Mouse (Mus musculus) kidney, embryonic 15.5 days (tissue): ENCODE data around the gene Fam161a. TPM values are rescaled to one million over a fixed set of nuclear protein-coding genes. Genes with fewer than 3 reads are reported as not detected.

ENCODE experiments used
- ATAC-seq: fragments of 200-750 bp; cut with Nextera tagmentation; replicated peaks from 2 replicates; pipeline ENCODE4 v1.8.0; 2017; ENCODE audit warnings: moderate TSS enrichment; ENCODE audit not compliant: low FRiP score
- H3K27ac ChIP-seq: fragments of 300-500 bp; sonication (generic); 2 replicates; pipeline ENCODE4 v1.5.1; 2015; ENCODE audit warnings: mild to moderate bottlenecking, inconsistent platforms
- H3K27me3 ChIP-seq: fragments of 300-500 bp; sonication (generic); 2 replicates; pipeline ENCODE4 v1.6.1; 2015; ENCODE audit warnings: inconsistent platforms
- H3K36me3 ChIP-seq: fragments of 300-500 bp; sonication (generic); 2 replicates; pipeline ENCODE4 v1.6.1; 2015; ENCODE audit warnings: inconsistent platforms
- H3K4me1 ChIP-seq: fragments of 300-500 bp; sonication (generic); 2 replicates; pipeline ENCODE4 v1.6.1; 2015; ENCODE audit warnings: inconsistent platforms
- H3K4me2 ChIP-seq: fragments of 300-500 bp; sonication (generic); 2 replicates; pipeline ENCODE4 v1.6.1; 2015; ENCODE audit warnings: moderate library complexity, mild to moderate bottlenecking, inconsistent platforms
- H3K4me3 ChIP-seq: fragments of 300-500 bp; sonication (generic); replicated peaks from 2 replicates; pipeline ENCODE4 v1.5.1; 2015; ENCODE audit warnings: mild to moderate bottlenecking, inconsistent platforms
- H3K9ac ChIP-seq: fragments of 300-500 bp; sonication (generic); 2 replicates; pipeline ENCODE4 v1.6.1; 2015; ENCODE audit warnings: mild to moderate bottlenecking, inconsistent platforms
- H3K9me3 ChIP-seq: fragments of 300-500 bp; sonication (generic); replicated peaks from 2 replicates; pipeline ENCODE4 v1.6.1; 2016; ENCODE audit warnings: inconsistent platforms
- WGBS: fragments of 180-500 bp; shearing (Covaris S2); methylation state at CpG from one replicate; pipeline ENCODE4 v1.1.7; 2015; ENCODE audit warnings: mixed read lengths; 5-methylcytosine and 5-hydroxymethylcytosine counted together
- polyA plus RNA-seq: library from polyadenylated mRNA; unstranded; fragments of >200 nt; fragmentation: Nextera tagmentation; extraction: Ambion mirVana; gene quantifications from 2 replicates; pipeline ENCODE4 v1.2.1, GENCODE M21; 2015

Gene Fam161a
- polyA plus RNA-seq, 1 experiment from 2014 or later: 2.8 TPM

DNA sequence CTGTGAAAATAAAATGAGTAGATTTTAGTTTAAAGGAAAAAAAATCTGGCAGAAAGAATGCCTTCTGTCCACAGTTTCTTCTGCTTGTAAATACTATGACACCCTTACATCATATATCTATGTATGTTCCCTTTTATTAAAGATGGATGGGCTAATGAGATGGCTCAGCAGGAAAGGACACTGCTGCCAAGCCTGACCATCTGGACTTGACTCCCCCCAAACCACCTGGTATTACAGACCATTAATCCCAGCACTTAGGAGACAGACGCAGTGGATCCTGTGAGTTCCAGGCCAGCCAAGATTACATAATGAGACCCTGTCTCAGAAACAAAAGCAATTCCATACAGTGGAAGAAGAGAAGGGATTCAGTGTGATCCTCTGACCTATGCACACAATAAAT is 28.6 kb upstream of the Fam161a start:
- Histone ChIP-seq H3K9me3 (no peaks in the 10 kb centered on the region), H3K36me3 (peaks cover 39% of the 10 kb centered on the region), H3K27me3 (no peaks in the 10 kb centered on the region), H3K4me1 (peaks cover 32% of the 10 kb centered on the region), H3K9ac (no peak overlapping the region), H3K4me3 (no peak overlapping the region), H3K27ac (no peak overlapping the region), H3K4me2 (no peak overlapping the region)
- 38% methylated on average over 1 of the region's 1 CpGs for WGBS
- no peak for ATAC-seq

- WGBS: 93% methylated on average over 1 of the region's 1 CpGs
- H3K4me1 ChIP-seq: peaks cover 28% of the 10 kb centered on the region
- H3K27ac ChIP-seq: no peak overlapping the region
- no peak for ATAC-seq
- no peak overlapping the region for H3K4me3 ChIP-seq
- peaks cover 34% of the 10 kb centered on the region for H3K36me3 ChIP-seq
- no peaks in the 10 kb centered on the region for H3K27me3 ChIP-seq
- H3K9ac ChIP-seq: no peak overlapping the region
- no peaks in the 10 kb centered on the region for H3K9me3 ChIP-seq
- H3K4me2 ChIP-seq: no peak overlapping the region
Observed at GRCm38 (mm10) chr11:22979221-22979620, 28.1 kb upstream of the Fam161a start.

- Histone ChIP-seq H3K9ac (peak overlapping the region; percentile 55; the same call in 1 of the 2 replicates), H3K9me3 (no peaks in the 10 kb centered on the region), H3K27ac (peak overlapping the region; percentile 99), H3K36me3 (peaks cover 33% of the 10 kb centered on the region), H3K4me2 (peak overlapping the region; percentile 69), H3K4me1 (peaks cover 22% of the 10 kb centered on the region), H3K4me3 (peak overlapping the region; percentile 70), H3K27me3 (no peaks in the 10 kb centered on the region)
- WGBS: 37% methylated on average over 4 of the region's 4 CpGs
- ATAC-seq: no peak; the same call in 1 of the 2 replicates
Observed at GRCm38 (mm10) chr11:22981041-22981440, 26.3 kb upstream of the Fam161a start.

- WGBS: 3% methylated on average over 12 of the region's 12 CpGs
Observed at GRCm38 (mm10) chr11:22981543-22981950, 25.8 kb upstream of the Fam161a start.

DNA sequence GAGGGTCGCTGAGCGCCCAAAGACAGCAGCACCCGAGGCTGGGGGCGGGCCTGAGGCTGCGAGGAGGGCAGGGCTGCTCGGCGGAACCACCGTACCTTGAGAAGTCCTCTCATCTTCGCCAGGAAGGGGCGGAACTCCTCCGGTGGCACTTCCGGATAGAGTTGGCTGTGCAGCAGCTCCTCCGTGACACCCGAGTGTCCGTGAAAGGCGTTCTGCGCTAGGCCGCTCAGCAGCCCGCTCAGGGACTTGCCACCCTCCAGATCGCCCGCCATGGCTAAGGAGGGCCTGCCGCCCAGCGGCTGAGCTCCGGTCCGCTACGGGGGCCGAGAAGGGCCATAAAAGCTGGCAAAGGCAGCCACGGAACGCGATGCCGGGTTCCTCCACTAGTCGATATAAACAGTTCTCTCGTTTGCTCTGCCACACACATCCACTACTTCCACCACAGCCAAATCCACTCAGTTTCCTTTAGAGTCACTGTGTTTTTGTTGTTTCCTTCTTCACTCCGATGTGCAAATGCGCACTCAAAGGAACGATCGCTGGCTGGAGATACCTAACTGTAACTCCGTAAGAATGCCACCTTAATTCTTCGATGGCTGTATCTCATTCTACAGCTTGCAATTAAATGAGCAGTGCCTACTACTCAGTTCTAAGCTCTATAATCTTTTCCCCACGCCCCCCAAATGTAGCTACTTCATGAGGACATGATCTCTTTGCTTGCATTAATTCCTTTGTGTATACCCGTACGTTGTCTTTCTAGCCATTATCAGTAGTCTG is 25.2 kb upstream of the Fam161a start, which contains the start of the genes Gm28048 and Commd1:
Gene Gm28048, minus strand, starts transcription at position 107 of the 774 bp plus-strand sequence.
Gene Commd1, minus strand, starts transcription at position 399 of the 774 bp plus-strand sequence.
- H3K9ac ChIP-seq: peak within 1 kb of the TSS; percentile 55
- peak within 1 kb of the TSS; percentile 99 for H3K27ac ChIP-seq
- no peaks in the 10 kb centered on the region for H3K27me3 ChIP-seq
- H3K4me1 ChIP-seq: peaks cover 17% of the 10 kb centered on the region
- ATAC-seq: peak; percentile 97
- no peaks in the 10 kb centered on the region for H3K9me3 ChIP-seq
- peak within 1 kb of the TSS; percentile 70 for H3K4me3 ChIP-seq
- 3% methylated on average over 42 of the region's 42 CpGs for WGBS
- H3K36me3 ChIP-seq: peaks cover 22% of the 10 kb centered on the region
- peak within 1 kb of the TSS; percentile 69 for H3K4me2 ChIP-seq

More at GRCm38 (mm10) chr11:22981543-22981950, 25.8 kb upstream of the Fam161a start:
- peak overlapping the region; percentile 69 for H3K4me2 ChIP-seq
- peaks cover 28% of the 10 kb centered on the region for H3K36me3 ChIP-seq
- H3K4me1 ChIP-seq: peaks cover 20% of the 10 kb centered on the region
- peak overlapping the region; percentile 70 for H3K4me3 ChIP-seq
- no peaks in the 10 kb centered on the region for H3K27me3 ChIP-seq
- no peaks in the 10 kb centered on the region for H3K9me3 ChIP-seq
- peak overlapping the region; percentile 55 for H3K9ac ChIP-seq
- H3K27ac ChIP-seq: peak overlapping the region; percentile 99
- peak; percentile 41 for ATAC-seq

DNA sequence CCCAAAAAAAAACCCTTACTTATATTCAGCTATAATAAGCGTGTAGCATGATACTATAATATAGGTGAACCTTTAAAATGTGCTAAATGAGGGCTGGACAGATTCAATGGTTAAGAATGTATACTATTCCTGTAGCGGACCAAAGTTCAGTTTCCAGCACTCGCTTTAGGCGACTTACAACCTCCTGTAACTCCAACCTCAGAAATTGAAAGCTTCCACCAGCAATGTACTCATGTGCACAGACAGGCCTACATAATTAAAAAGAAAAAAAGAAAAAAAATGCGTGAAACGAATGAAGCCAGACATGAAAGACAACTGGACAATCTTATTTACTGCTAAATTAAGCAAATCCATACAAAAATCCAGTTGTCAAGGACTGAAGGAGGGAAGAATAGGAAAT is 24.5 kb upstream of the Fam161a start:
- Histone ChIP-seq H3K4me3 (no peak overlapping the region), H3K36me3 (peaks cover 15% of the 10 kb centered on the region), H3K9me3 (no peaks in the 10 kb centered on the region), H3K27me3 (no peaks in the 10 kb centered on the region), H3K4me2 (peak overlapping the region; percentile 69; the same call in 1 of the 2 replicates), H3K9ac (no peak overlapping the region), H3K27ac (no peak overlapping the region), H3K4me1 (peaks cover 17% of the 10 kb centered on the region)
- WGBS: 78% methylated on average over 6 of the region's 6 CpGs
- ATAC-seq: no peak

DNA sequence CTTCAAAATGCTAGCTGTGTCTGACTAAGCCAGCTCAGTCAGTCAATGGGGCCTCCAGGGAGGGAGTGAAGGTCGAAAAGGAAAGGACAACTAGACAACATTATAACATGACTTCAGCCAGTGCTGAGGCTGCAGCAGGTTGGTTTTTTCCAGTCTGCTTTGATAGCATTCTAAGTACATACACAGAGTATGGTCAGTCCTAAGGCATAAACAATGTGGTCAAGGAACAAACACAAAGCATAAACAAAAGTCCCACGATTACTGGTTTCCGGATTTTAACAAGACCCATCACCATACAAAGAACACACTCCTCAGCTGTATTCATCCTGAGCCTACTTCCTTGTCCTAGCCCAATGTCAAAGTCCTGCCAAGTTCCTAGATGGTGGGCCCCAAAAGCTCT is 21.8 kb upstream of the Fam161a start:
- H3K4me2 ChIP-seq: no peak overlapping the region
- no peak overlapping the region for H3K4me3 ChIP-seq
- no peak overlapping the region for H3K27ac ChIP-seq
- no peaks in the 10 kb centered on the region for H3K9me3 ChIP-seq
- no peaks in the 10 kb centered on the region for H3K27me3 ChIP-seq
- 83% methylated on average over 3 of the region's 3 CpGs for WGBS
- ATAC-seq: no peak
- no peak overlapping the region for H3K9ac ChIP-seq
- no peaks in the 10 kb centered on the region for H3K36me3 ChIP-seq
- peaks cover 17% of the 10 kb centered on the region for H3K4me1 ChIP-seq

DNA sequence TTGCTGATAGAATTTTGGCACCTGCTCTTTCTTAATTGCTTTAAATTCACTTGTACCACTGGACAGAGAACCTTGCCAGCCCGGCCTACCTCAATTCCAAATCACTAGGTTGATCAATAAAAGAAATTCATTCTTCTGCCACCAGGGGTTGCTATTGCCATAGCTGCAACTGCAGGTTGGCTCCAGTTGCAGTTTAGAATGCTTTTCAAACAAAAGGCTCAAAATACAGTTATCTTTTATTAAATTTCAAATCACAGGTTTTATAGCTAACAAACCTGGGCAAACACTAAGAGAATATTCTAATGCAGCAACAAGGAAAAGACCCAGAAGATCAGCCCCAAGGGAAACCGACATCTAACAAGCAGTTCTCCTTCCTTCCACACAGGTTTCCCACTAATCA is 20.0 kb upstream of the Fam161a start:
- Histone ChIP-seq H3K4me2 (no peak overlapping the region), H3K27ac (no peak overlapping the region), H3K9me3 (no peaks in the 10 kb centered on the region), H3K4me3 (no peak overlapping the region), H3K27me3 (no peaks in the 10 kb centered on the region), H3K36me3 (no peaks in the 10 kb centered on the region), H3K4me1 (peaks cover 19% of the 10 kb centered on the region), H3K9ac (no peak overlapping the region)
- no peak for ATAC-seq
- WGBS: 44% methylated on average over 2 of the region's 2 CpGs

- no peaks in the 10 kb centered on the region for H3K27me3 ChIP-seq
- peaks cover 16% of the 10 kb centered on the region for H3K36me3 ChIP-seq
- 0 out of 2 replicates have a peak, but pooled peaks have one; percentile 16 for ATAC-seq
- H3K9me3 ChIP-seq: no peaks in the 10 kb centered on the region
- H3K4me3 ChIP-seq: peak overlapping the region; percentile 93
- peak overlapping the region; percentile 88 for H3K4me2 ChIP-seq
- H3K27ac ChIP-seq: peak overlapping the region; percentile 92
- 56% methylated on average over 1 of the region's 1 CpGs for WGBS
- peaks cover 18% of the 10 kb centered on the region for H3K4me1 ChIP-seq
- peak overlapping the region; percentile 89 for H3K9ac ChIP-seq
Observed at GRCm38 (mm10) chr11:22989786-22990185, 17.5 kb upstream of the Fam161a start.

DNA sequence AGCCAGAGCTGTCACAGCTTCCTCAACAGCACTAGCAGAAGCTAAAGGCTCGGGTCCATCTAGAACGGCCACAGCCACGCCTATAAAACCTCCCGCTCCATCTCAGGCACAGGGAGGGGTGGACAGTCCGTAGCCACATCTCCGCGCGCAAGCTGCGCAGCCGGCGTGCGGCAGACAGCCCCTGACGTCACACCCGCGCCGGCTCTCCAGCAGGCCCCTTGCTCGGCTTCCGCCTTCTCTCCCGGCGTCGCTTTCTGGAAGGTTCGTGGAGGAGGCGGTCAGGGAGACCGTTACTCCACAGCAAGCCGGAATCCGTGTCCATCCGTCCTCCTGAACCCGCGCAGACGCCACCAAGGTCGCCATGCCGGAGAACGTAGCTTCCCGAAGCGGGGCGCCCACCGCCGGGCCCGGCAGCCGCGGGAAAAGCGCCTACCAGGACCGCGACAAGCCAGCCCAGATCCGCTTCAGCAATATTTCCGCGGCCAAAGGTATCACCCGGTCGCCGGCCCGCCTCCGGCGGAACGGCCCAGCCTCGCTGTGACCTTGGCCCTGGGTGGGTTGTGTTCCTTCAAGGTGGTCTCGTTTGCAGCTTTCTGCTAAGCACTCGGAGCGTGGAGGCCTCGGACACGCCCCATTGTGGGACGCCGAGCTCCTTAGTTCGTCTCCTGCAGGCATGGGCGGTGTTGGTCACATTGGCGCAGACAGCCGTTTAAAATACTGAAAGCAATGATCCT is 16.8 kb upstream of the Fam161a start, which contains the start of gene Cct4:
Gene Cct4, plus strand, starts transcription at position 127 of the 734 bp plus-strand sequence.
- peak; percentile 99 for ATAC-seq
- Histone ChIP-seq H3K27me3 (no peaks in the 10 kb centered on the region), H3K4me3 (peak within 1 kb of the TSS; percentile 93), H3K9me3 (no peaks in the 10 kb centered on the region), H3K27ac (peak within 1 kb of the TSS; percentile 92), H3K9ac (peak within 1 kb of the TSS; percentile 89), H3K4me2 (peak within 1 kb of the TSS; percentile 88), H3K36me3 (peaks cover 24% of the 10 kb centered on the region), H3K4me1 (peaks cover 18% of the 10 kb centered on the region)
- WGBS: under 1% methylated on average over 63 of the region's 66 CpGs

- peak overlapping the region; percentile 92; the same call in 1 of the 2 replicates for H3K27ac ChIP-seq
- peak overlapping the region; percentile 89 for H3K9ac ChIP-seq
- H3K27me3 ChIP-seq: no peaks in the 10 kb centered on the region
- peak overlapping the region; percentile 88 for H3K4me2 ChIP-seq
- 7% methylated on average over 14 of the region's 14 CpGs for WGBS
- peaks cover 18% of the 10 kb centered on the region for H3K4me1 ChIP-seq
- no peaks in the 10 kb centered on the region for H3K9me3 ChIP-seq
- peaks cover 30% of the 10 kb centered on the region for H3K36me3 ChIP-seq
- ATAC-seq: no peak
- H3K4me3 ChIP-seq: peak overlapping the region; percentile 93
Observed at GRCm38 (mm10) chr11:22991218-22991835, 16.0 kb upstream of the Fam161a start.
